Mouse (Mus musculus): ENCODE measurements around the gene Ccdc158.

Gene Ccdc158

GRCm38 (mm10) chr5:92674859-92675573 is at the start of gene Ccdc158:
Ccdc158 (minus strand) TSS chr5:92675271.
- DNase-seq (ENCODE audit: low spot score in 2 of 2) = peak; percentile 66 to 80

- DNase-seq (ENCODE audit: low spot score in 2 of 2) = no peak
Measured at GRCm38 (mm10) chr5:92721610-92722009, 46.5 kb upstream of the Ccdc158 start.

GRCm38 (mm10) chr5:92718856-92719255 is 43.8 kb upstream of the Ccdc158 start:
- DNase-seq (ENCODE audit: low spot score in 2 of 2) = no peak

- DNase-seq (ENCODE audit: low spot score in 2 of 2) = no peak
Measured at GRCm38 (mm10) chr5:92717666-92718360, 42.7 kb upstream of the Ccdc158 start.

- no peak for DNase-seq (ENCODE audit: low spot score in 2 of 2)
Measured at GRCm38 (mm10) chr5:92715890-92716289, 40.8 kb upstream of the Ccdc158 start.

- DNase-seq (ENCODE audit: low spot score in 2 of 2) = no peak
Measured at GRCm38 (mm10) chr5:92715319-92715718, 40.2 kb upstream of the Ccdc158 start.

- no peak for DNase-seq (ENCODE audit: low spot score in 2 of 2)
Measured at GRCm38 (mm10) chr5:92714886-92715285, 39.8 kb upstream of the Ccdc158 start.

- DNase-seq (ENCODE audit: low spot score in 2 of 2) = no peak
Measured at GRCm38 (mm10) chr5:92712621-92713395, 37.7 kb upstream of the Ccdc158 start.

GRCm38 (mm10) chr5:92711666-92712290 is 36.7 kb upstream of the Ccdc158 start:
- no peak for DNase-seq (ENCODE audit: low spot score in 2 of 2)

GRCm38 (mm10) chr5:92710779-92711178 is 35.7 kb upstream of the Ccdc158 start:
- no peak for DNase-seq (ENCODE audit: low spot score in 2 of 2)

- DNase-seq (ENCODE audit: low spot score in 2 of 2) = no peak
Measured at GRCm38 (mm10) chr5:92707921-92708491, 32.9 kb upstream of the Ccdc158 start.

GRCm38 (mm10) chr5:92703671-92704070 is 28.6 kb upstream of the Ccdc158 start:
- no peak for DNase-seq (ENCODE audit: low spot score in 2 of 2)

GRCm38 (mm10) chr5:92701750-92702149 is 26.7 kb upstream of the Ccdc158 start:
- no peak for DNase-seq (ENCODE audit: low spot score in 2 of 2)

- no peak for DNase-seq (ENCODE audit: low spot score in 2 of 2)
Measured at GRCm38 (mm10) chr5:92698837-92699529, 23.9 kb upstream of the Ccdc158 start.

- no peak for DNase-seq (ENCODE audit: low spot score in 2 of 2)
Measured at GRCm38 (mm10) chr5:92698131-92698836, 23.2 kb upstream of the Ccdc158 start.

GRCm38 (mm10) chr5:92694316-92694995 is 19.4 kb upstream of the Ccdc158 start:
- no peak for DNase-seq (ENCODE audit: low spot score in 2 of 2)

GRCm38 (mm10) chr5:92693744-92694143 is 18.7 kb upstream of the Ccdc158 start:
- no peak for DNase-seq (ENCODE audit: low spot score in 2 of 2)

GRCm38 (mm10) chr5:92692206-92693007 is 17.3 kb upstream of the Ccdc158 start:
- no peak for DNase-seq (ENCODE audit: low spot score in 2 of 2)

GRCm38 (mm10) chr5:92688569-92688968 is 13.5 kb upstream of the Ccdc158 start:
- DNase-seq (ENCODE audit: low spot score in 2 of 2) = no peak
